Mouse (Mus musculus): Measurements from ENCODE around the gene 6330409D20Rik. TPM values are rescaled to one million over a fixed set of nuclear protein-coding genes. Genes with fewer than 3 reads are reported as not detected.

6330409D20Rik gene
- total RNA-seq, 1 experiment from 2014 or later = not detected

- ATAC-seq (replicated peaks; ENCODE audit: insufficient number of reproducible peaks, low FRiP score, low TSS enrichment, poor library complexity, severe bottlenecking) = no peak
Observed at GRCm38 (mm10) chr2:32684681-32685428, 56.0 kb downstream of the 6330409D20Rik start.

GRCm38 (mm10) chr2:32683701-32684100 lies 57.1 kb downstream of the 6330409D20Rik start:
- ATAC-seq (replicated peaks; ENCODE audit: insufficient number of reproducible peaks, low FRiP score, low TSS enrichment, poor library complexity, severe bottlenecking) = no peak

GRCm38 (mm10) chr2:32682721-32683417 lies 57.9 kb downstream of the 6330409D20Rik start:
- no peak for ATAC-seq (replicated peaks; ENCODE audit: insufficient number of reproducible peaks, low FRiP score, low TSS enrichment, poor library complexity, severe bottlenecking)

Other genes starting within 250 kb of the 6330409D20Rik start
- gene Fam102a, start 205.7 kb downstream of the 6330409D20Rik start, total RNA-seq (2017) = 16.5 to 33.7 TPM (median 17.8 TPM) in 3 replicates
- 17.1 to 48.6 TPM (median 38.2 TPM) in 3 replicates for gene Dpm2, start 170.2 kb downstream of the 6330409D20Rik start, total RNA-seq (2017)
- 2.5 TPM in 1 of 3 replicates, not detected in the others for gene Pip5kl1, start 166.2 kb downstream of the 6330409D20Rik start, total RNA-seq (2017)
- not detected in 3 replicates for gene 9430097D07Rik, start 165.3 kb downstream of the 6330409D20Rik start, total RNA-seq (2017)
- 18.7 to 29.4 TPM (median 21.7 TPM) in 3 replicates for gene St6galnac4, start 153.9 kb downstream of the 6330409D20Rik start, total RNA-seq (2017)
- gene St6galnac6, start 141.3 kb downstream of the 6330409D20Rik start, total RNA-seq (2017) = 4.8 to 11.1 TPM (median 10.5 TPM) in 3 replicates
- gene Ak1, start 119.3 kb downstream of the 6330409D20Rik start, total RNA-seq (2017) = 0.43 TPM in 1 of 3 replicates, not detected in the others
- gene Eng, start 94.4 kb downstream of the 6330409D20Rik start, total RNA-seq (2017) = 0.19 to 1.1 TPM (median 0.48 TPM) in 3 replicates
- 6.4 to 12.8 TPM (median 8.0 TPM) in 3 replicates for gene Fpgs, start 36.9 kb downstream of the 6330409D20Rik start, total RNA-seq (2017)
- gene Cdk9, start 27.9 kb downstream of the 6330409D20Rik start, total RNA-seq (2017) = 83.0 to 107 TPM (median 86.5 TPM) in 3 replicates
- 37.3 to 83.5 TPM (median 42.5 TPM) in 3 replicates for gene Sh2d3c, start 20.0 kb downstream of the 6330409D20Rik start, total RNA-seq (2017)
- gene Tor2a, start 16.2 kb upstream of the 6330409D20Rik start, total RNA-seq (2017) = 17.5 to 24.6 TPM (median 19.5 TPM) in 3 replicates
- not detected in 3 replicates for gene Ttc16, start 34.6 kb upstream of the 6330409D20Rik start, total RNA-seq (2017)
- 1.1 to 1.8 TPM (median 1.6 TPM) in 3 replicates for gene Ptrh1, start 34.8 kb upstream of the 6330409D20Rik start, total RNA-seq (2017)
- gene Cfap157, start 43.4 kb upstream of the 6330409D20Rik start, total RNA-seq (2017) = not detected in 3 replicates
- gene Stxbp1, start 106.2 kb upstream of the 6330409D20Rik start, total RNA-seq (2017) = 0.43 to 1.2 TPM (median 1.1 TPM) in 3 replicates
- gene Fam129b, start 135.1 kb upstream of the 6330409D20Rik start, total RNA-seq (2017) = 12.9 to 14.8 TPM (median 14.4 TPM) in 3 replicates
- gene Rpl12, start 220.5 kb upstream of the 6330409D20Rik start, total RNA-seq (2017) = 941 to 1,144 TPM (median 1,080 TPM) in 3 replicates
- 5.4 to 13.6 TPM (median 6.6 TPM) in 3 replicates for gene Lrsam1, start 220.6 kb upstream of the 6330409D20Rik start, total RNA-seq (2017)
- 1.1 to 4.2 TPM (median 1.4 TPM) in 3 replicates for gene Slc2a8, start 241.1 kb upstream of the 6330409D20Rik start, total RNA-seq (2017)